Mouse (Mus musculus) liver, adult (tissue): ENCODE measurements around the gene Chmp6.

Experiments
- GATA4 ChIP-seq: IDR thresholded peaks from 2 replicates; pipeline ENCODE4 v1.6.1; 2014; ENCODE audit warnings: mild to moderate bottlenecking, low read length; ENCODE audit not compliant: insufficient replicate concordance

The Chmp6 gene

GRCm38 (mm10) chr11:119898976-119899375, 14.3 kb upstream of the Chmp6 start:
- no peak for TF ChIP-seq GATA4

GRCm38 (mm10) chr11:119901174-119901573, 12.1 kb upstream of the Chmp6 start:
- TF ChIP-seq GATA4: no peak

GRCm38 (mm10) chr11:119902891-119903290, 10.3 kb upstream of the Chmp6 start:
- no peak for TF ChIP-seq GATA4

- TF ChIP-seq GATA4: no peak
Measured at GRCm38 (mm10) chr11:119904621-119905286, 8.5 kb upstream of the Chmp6 start.

- TF ChIP-seq GATA4: no peak
Measured at GRCm38 (mm10) chr11:119905794-119906193, 7.4 kb upstream of the Chmp6 start.

GRCm38 (mm10) chr11:119907006-119907650, 6.1 kb upstream of the Chmp6 start:
- no peak for TF ChIP-seq GATA4

- no peak for TF ChIP-seq GATA4
Measured at GRCm38 (mm10) chr11:119907711-119908110, 5.5 kb upstream of the Chmp6 start.

GRCm38 (mm10) chr11:119909436-119909835, 3.8 kb upstream of the Chmp6 start:
- no peak for TF ChIP-seq GATA4

GRCm38 (mm10) chr11:119912845-119913244, 396 bp upstream of the Chmp6 start:
- no peak for TF ChIP-seq GATA4

GRCm38 (mm10) chr11:119913935-119914314, 684 bp downstream of the Chmp6 start:
- TF ChIP-seq GATA4: no peak

- no peak for TF ChIP-seq GATA4
Measured at GRCm38 (mm10) chr11:119914381-119914780, 1.1 kb downstream of the Chmp6 start.

- TF ChIP-seq GATA4: no peak
Measured at GRCm38 (mm10) chr11:119915666-119916065, 2.4 kb downstream of the Chmp6 start.

- TF ChIP-seq GATA4: peak; percentile 9; the same call in 1 of the 2 replicates
Measured at GRCm38 (mm10) chr11:119916102-119916790, 3.0 kb downstream of the Chmp6 start.

GRCm38 (mm10) chr11:119916834-119917469, 3.7 kb downstream of the Chmp6 start:
- TF ChIP-seq GATA4: no peak

GRCm38 (mm10) chr11:119918521-119918920, 5.3 kb downstream of the Chmp6 start:
- TF ChIP-seq GATA4: no peak

- TF ChIP-seq GATA4: no peak
Measured at GRCm38 (mm10) chr11:119919432-119919831, 6.2 kb downstream of the Chmp6 start.

- TF ChIP-seq GATA4: no peak
Measured at GRCm38 (mm10) chr11:119919897-119920296, 6.7 kb downstream of the Chmp6 start.
